Mouse (Mus musculus): ENCODE data around the gene Pcbd1.
"Not testable (repeated sequence)": the region's sequence is repeated elsewhere in the genome, so short reads cannot be mapped to it uniquely, and the experiment has no call there.

The Pcbd1 gene

GRCm38 (mm10) chr10:61091866-61092265 lies 2.7 kb downstream of the Pcbd1 start:
- DNase-seq (ENCODE audit: low spot score in 2 of 2): no peak

DNA sequence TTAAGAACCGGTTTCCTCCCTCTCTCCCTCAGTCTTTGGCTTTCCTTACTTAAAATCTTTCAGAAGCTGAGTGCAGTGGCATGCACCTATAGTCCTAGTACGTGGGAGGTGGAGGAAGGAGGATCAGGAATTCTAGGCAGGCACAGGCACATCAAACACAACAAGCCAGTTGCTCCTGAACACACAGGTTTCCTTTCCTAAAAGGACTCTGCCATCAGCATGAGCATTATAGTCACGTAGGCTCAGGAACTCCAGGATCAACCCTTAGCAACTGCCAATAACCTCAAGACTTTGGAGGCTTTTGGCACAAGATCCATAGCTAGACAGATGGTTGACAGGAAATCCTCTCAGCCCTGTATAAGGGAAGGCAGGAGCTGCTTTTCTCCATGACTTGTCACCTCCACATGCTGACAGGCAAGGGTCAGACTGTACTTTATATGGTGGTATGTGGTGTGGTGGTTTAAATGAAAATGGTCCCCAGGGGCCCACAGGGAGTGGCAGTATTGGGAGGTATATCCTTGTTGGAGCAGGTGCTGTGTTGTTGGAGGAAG lies 14.5 kb downstream of the Pcbd1 start:
- DNase-seq (ENCODE audit: low spot score in 2 of 2): no peak

GRCm38 (mm10) chr10:61114246-61114720 lies 25.2 kb downstream of the Pcbd1 start:
- DNase-seq (ENCODE audit: low spot score in 2 of 2): peak in 1 of 2 experiments; percentile 12

DNA sequence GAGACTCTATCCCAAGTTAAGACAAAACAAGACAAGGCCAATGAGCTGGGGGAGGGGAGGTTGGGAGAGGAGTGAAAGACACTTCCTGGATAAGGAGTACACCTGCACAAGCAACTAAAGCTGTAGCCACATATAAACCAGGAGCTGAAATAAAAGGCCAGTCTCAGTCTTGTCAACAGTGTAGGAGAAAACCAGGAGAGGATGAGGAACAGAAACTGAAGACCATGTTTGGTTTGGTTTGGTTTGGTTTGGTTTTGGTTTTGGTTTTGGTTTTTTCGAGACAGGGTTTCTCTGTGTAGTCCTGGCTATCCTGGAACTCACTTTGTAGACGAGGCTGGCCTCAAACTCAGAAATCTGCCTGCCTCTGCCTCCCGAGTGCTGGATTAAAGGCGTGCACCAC lies 32.6 kb downstream of the Pcbd1 start:
- not testable (repeated sequence) for DNase-seq (ENCODE audit: low spot score in 2 of 2)

DNA sequence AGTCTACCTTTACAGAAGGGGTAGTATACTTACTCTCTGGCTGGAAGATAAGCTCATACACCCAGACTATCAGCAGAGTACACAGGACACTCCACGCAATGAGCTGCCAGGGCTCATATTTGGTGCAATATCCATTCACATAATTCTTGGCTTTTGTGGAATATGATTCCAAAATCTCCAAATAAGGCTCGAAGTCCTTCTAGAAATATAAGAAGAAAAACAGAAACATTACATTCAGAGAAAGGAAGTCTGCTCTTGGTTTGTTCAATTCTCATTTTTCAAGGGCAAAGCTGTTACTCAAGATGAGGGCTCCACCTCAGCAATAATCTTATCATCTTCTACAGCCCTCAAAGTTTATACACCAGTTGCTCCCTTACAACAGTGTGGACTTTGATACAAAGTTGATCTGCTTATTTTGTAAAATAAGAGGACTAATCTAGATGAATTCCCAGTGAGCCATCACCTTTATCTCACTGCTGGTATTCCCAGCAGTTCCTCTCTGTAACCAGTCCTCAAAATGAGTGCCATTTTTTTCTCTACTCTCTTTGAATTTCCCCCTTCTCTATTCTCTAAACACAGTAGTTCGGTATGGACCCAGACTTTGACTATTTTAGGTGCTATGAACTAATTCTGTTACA lies 34.3 kb downstream of the Pcbd1 start:
- DNase-seq (ENCODE audit: low spot score in 2 of 2): no peak

- no peak for DNase-seq (ENCODE audit: low spot score in 2 of 2)
Measured at GRCm38 (mm10) chr10:61124462-61124861, 35.3 kb downstream of the Pcbd1 start.

GRCm38 (mm10) chr10:61128701-61129365 lies 39.7 kb downstream of the Pcbd1 start:
- DNase-seq (ENCODE audit: low spot score in 2 of 2): no peak

DNA sequence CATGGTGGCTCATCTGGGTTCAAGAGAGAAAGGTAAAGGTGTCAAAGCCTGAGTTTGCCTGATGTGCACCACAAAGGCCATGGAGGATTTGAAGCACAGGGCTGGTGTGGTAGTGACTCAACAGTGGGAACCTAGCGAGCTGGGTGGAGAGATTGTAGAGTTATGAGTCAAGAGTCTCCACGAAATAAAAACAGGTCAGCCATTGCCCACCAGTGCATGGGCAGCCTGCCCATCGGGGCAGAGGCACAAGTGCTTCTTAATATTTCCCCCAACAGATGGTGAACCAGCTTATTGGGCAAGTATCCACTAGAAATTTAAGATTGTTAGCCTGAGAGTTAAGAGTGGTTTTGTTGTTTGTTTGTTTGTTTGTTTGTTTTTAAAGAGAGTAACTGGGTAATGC lies 41.8 kb downstream of the Pcbd1 start:
- no peak for DNase-seq (ENCODE audit: low spot score in 2 of 2)

- no peak for DNase-seq (ENCODE audit: low spot score in 2 of 2)
Measured at GRCm38 (mm10) chr10:61134041-61134440, 44.9 kb downstream of the Pcbd1 start.

GRCm38 (mm10) chr10:61135226-61135839 lies 46.2 kb downstream of the Pcbd1 start:
- no peak for DNase-seq (ENCODE audit: low spot score in 2 of 2)

DNA sequence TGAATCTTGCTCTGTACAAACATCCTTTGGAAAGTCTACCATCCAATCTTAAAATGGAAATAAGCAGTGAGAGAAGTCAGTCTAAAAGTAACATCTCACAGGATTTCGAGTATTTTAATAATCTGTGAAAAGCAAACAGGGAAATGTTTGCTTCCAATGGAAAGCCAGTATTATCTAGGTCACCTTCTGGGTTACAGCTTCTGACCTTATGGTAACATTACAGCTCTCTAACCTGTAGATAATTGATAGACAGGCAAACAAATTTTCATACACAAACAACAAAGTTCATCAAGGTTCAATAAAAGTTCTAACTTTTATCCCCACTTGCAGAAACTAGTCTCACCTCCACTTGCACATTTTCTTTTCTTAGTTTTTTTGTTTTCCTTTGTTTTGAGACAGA lies 48.4 kb downstream of the Pcbd1 start:
- DNase-seq (ENCODE audit: low spot score in 2 of 2): no peak

DNA sequence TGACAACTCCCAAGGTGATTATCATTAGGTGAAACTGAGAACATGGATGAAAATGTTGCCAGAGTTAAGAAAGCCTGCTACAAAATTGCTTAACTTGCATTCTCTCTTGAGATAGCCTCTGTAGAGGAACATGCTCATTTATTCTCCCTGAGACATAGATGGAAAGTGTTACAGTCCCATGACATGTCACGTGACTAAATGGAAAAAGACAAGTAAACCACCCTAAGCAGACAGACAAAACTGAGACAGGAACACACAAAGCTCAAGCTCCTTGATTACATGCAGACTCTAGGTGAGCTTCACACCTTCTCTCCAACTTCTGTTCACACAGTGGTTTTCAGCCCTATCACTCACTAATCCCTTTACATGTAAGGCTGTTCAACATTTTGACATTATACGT lies 54.2 kb downstream of the Pcbd1 start:
- DNase-seq (ENCODE audit: low spot score in 2 of 2): no peak

Data from heart, adult 9 months (tissue).